Mouse (Mus musculus) ES-E14 (cell line): ENCODE measurements at regions not wholly inside any gene's neighbourhood (a gene's known extent, or its start where the extent isn't known, plus 50 kb on each side); places are given as distances from the start of the nearest gene placed in this dataset.

Source experiments
- HCFC1 ChIP-seq: IDR thresholded peaks from 2 replicates; pipeline ENCODE4 v1.6.1; 2012; ENCODE audit warnings: low read length, inconsistent platforms, borderline replicate concordance; ENCODE audit not compliant: insufficient read depth
- MAFK ChIP-seq: IDR thresholded peaks from 2 replicates; pipeline ENCODE4 v1.6.1; 2014; ENCODE audit warnings: mild to moderate bottlenecking, low read depth, low read length, inconsistent platforms; ENCODE audit not compliant: insufficient read depth
- ZC3H11A ChIP-seq: IDR thresholded peaks from 2 replicates; pipeline ENCODE4 v1.6.1; 2012; ENCODE audit warnings: low read depth, mild to moderate bottlenecking, inconsistent platforms, low read length, borderline replicate concordance

DNA sequence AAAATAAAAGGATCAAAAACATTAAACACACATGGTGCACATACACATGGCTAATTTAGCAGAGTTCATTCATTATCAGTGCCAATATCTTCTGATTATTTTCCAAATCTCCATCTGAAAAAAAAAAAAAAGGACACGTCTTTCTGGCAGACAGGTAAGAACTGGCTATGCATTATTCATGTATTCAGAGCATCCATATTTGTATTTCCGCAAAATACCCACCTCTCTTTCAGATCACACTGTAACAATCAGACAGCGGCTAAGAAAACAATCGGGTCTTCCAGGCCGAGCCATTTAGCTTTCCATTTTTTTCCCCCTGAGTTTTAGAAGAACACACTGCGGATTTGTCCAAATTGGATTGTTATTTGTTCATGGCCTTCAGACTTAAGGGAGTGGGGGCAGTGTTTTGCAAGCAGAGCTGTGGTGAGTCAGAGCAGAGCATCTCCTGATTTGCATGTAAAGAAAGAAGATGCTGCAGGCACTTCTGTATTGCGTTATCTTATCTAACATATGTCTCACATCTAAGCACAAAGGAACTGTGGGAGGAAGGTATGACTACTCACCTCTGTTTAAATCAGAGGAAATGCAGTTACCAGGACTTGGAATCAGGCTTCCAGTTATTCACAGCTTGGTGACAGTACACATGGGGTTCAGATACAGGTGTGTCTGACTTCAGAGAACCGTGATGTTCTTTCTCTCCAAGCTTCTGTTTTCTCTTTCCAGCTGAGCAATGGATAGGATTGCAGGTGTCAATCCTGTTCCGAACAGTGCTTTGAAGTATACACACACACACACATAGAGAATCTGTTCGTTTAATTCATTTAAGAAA lies 223.6 kb upstream of the Zbtb20 start:
- no peak for TF ChIP-seq ZC3H11A
- TF ChIP-seq MAFK: no peak
- TF ChIP-seq HCFC1: no peak
